ENCODE assay signal across 10 mouse cellular contexts in the genomic region with DNA sequence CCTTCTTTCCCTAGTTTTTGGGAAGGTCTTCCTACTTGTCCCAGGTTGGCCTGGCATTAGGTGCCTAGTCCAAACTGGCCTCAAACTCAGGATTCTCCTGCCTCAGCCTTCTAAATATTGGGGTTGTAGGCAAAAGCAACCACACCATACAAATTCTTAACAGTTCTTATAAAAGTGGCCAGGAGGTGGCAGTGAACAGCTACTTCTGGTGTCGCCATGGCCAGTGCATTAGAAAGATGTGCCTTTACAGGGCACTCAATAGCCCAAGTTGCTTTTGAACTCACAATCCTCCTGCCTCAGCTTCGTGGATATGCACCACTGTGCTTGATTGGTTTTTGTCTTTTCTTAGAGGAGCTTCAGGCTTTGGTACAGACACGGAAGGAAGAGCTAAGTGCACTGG. TPM values are rescaled to one million over a fixed set of nuclear protein-coding genes. Genes with fewer than 3 reads are reported as not detected.
DNase-seq lines count a peak whose midpoint lies in the region; ATAC-seq and TF ChIP-seq lines count a peak whose summit lies in the region.
"Had no signal": no experiment of that assay in that cellular context is flagged by ENCODE, and none has a peak within 500 bp of the region (broad histone marks: within the 10 kb centered on the region; RNA-seq: fewer than 3 reads in every experiment).

No protein-coding gene starts in this region.

- H3K36me3 ChIP-seq in liver, embryonic 14.5 days (replicated peaks; ENCODE audit: control insufficient read depth, insufficient read depth, low read depth): no peaks in the 10 kb centered on the region
- no peaks in the 10 kb centered on the region for H3K36me3 ChIP-seq in forebrain, embryonic 13.5 days (ENCODE audit: poor library complexity, severe bottlenecking)
- H3K36me3 ChIP-seq: neural tube, embryonic 13.5 days had no signal

- no peaks in the 10 kb centered on the region; the same call in 1 of the 2 replicates for H3K27me3 ChIP-seq in liver, embryonic 14.5 days (ENCODE audit: control insufficient read depth, insufficient read depth, low read length)
- H3K27me3 ChIP-seq in forebrain, embryonic 13.5 days: no peaks in the 10 kb centered on the region
- H3K27me3 ChIP-seq: neural tube, embryonic 13.5 days had no signal

- DNase-seq in cerebellum, postnatal 14 days: peak; percentile 38 to 47
- no peak for DNase-seq in cerebellum, postnatal 4 days (ENCODE audit: low spot score in 2 of 2)
- DNase-seq in liver, embryonic 14.5 days (ENCODE audit: low read depth in 3 of 3, low spot score in 3 of 3): no peak
- no peak for DNase-seq in liver
- DNase-seq in Muller cell, postnatal 12 days (ENCODE audit: inconsistent ontology term): peak; percentile 3
- DNase-seq in lung, postnatal 25 days (ENCODE audit: low spot score): peak; percentile 45
- no peak for DNase-seq in gastrocnemius, postnatal 4 days (ENCODE audit: low spot score in 2 of 2)

- TF ChIP-seq EP300 in liver, embryonic 14.5 days (IDR thresholded peaks at IDR 0.05; ENCODE audit: low read depth): no peak

- no peaks in the 10 kb centered on the region for H3K9me3 ChIP-seq in liver, embryonic 14.5 days (ENCODE audit: control insufficient read depth, low read length)
- H3K9me3 ChIP-seq in forebrain, embryonic 13.5 days (replicated peaks): no peaks in the 10 kb centered on the region
- H3K9me3 ChIP-seq: neural tube, embryonic 13.5 days had no signal

- no peak for ATAC-seq in liver, embryonic 14.5 days (ENCODE audit: insufficient read depth)
- no peak for ATAC-seq in forebrain, embryonic 13.5 days

- peak; percentile 49 for TF ChIP-seq CTCF in liver, embryonic 14.5 days (IDR thresholded peaks at IDR 0.05; ENCODE audit: low read depth)

- H3K4me1 ChIP-seq in liver, embryonic 14.5 days (replicated peaks; ENCODE audit: control insufficient read depth in 2 of 2, insufficient read depth in 2 of 2, low read length in 1 of 2): no peaks in the 10 kb centered on the region
- no peaks in the 10 kb centered on the region for H3K4me1 ChIP-seq in forebrain, embryonic 13.5 days

- H3K27ac ChIP-seq in liver, embryonic 14.5 days: no peak overlapping the region
- no peak overlapping the region for H3K27ac ChIP-seq in forebrain, embryonic 13.5 days
- H3K27ac ChIP-seq: neural tube, embryonic 13.5 days had no signal

- H3K9ac ChIP-seq in liver, embryonic 14.5 days (replicated peaks): no peak overlapping the region
- H3K9ac ChIP-seq in forebrain, embryonic 13.5 days: no peak overlapping the region
- H3K9ac ChIP-seq: neural tube, embryonic 13.5 days had no signal

- H3K4me2 ChIP-seq in liver, embryonic 14.5 days (ENCODE audit: low read depth): no peak overlapping the region
- no peak overlapping the region for H3K4me2 ChIP-seq in forebrain, embryonic 13.5 days
- H3K4me2 ChIP-seq: neural tube, embryonic 13.5 days had no signal

- H3K4me3 ChIP-seq in liver, embryonic 14.5 days (ENCODE audit: insufficient read depth in 1 of 2, low read depth in 2 of 2, low read length in 2 of 2): no peak overlapping the region
- no peak overlapping the region for H3K4me3 ChIP-seq in forebrain, embryonic 13.5 days
- H3K4me3 ChIP-seq: neural tube, embryonic 13.5 days had no signal

- WGBS in liver, embryonic 14.5 days (ENCODE audit: insufficient replicate concordance): 23% methylated on average over 3 of the region's 3 CpGs
- 30% methylated on average over 3 of the region's 3 CpGs for WGBS in forebrain, embryonic 13.5 days

RNA-seq across cellular contexts. Expression of a gene that starts 6.0 kb away (rescaled TPM):
- 1.5 and 2.2 TPM in 2 replicates for polyA plus RNA-seq in liver, embryonic 14.5 days (2012; rRNA removed)
- 2.8 and 2.9 TPM in 2 replicates for polyA plus RNA-seq in liver, embryonic 14.5 days (2014; fragmentation: Nextera tagmentation; extraction: Ambion mirVana)
- polyA plus RNA-seq in forebrain, embryonic 13.5 days (2015; fragmentation: Nextera tagmentation; extraction: Ambion mirVana): 32.3 and 38.1 TPM in 2 replicates
- 100 to 1,000 TPM; 125 to 128 TPM for total RNA-seq in gastrocnemius, postnatal 4 days (2021)

RNA-seq across cellular contexts. Expression of a gene that starts 12.5 kb away (rescaled TPM):
- not detected in 2 replicates for polyA plus RNA-seq in liver, embryonic 14.5 days (2012; rRNA removed)
- polyA plus RNA-seq in liver, embryonic 14.5 days (2014; fragmentation: Nextera tagmentation; extraction: Ambion mirVana): not detected in 2 replicates
- not detected in 2 replicates for polyA plus RNA-seq in forebrain, embryonic 13.5 days (2015; fragmentation: Nextera tagmentation; extraction: Ambion mirVana)
- not detected for total RNA-seq in gastrocnemius, postnatal 4 days (2021)
- total RNA-seq: left cerebral cortex, adult 18-20 months had no signal
- polyA plus RNA-seq: neural tube, embryonic 13.5 days had no signal

RNA-seq across cellular contexts. Expression of a gene that starts 21.9 kb away (rescaled TPM):
- polyA plus RNA-seq in liver, embryonic 14.5 days (2012; rRNA removed): 11.8 and 12.1 TPM in 2 replicates
- 14.4 and 17.8 TPM in 2 replicates for polyA plus RNA-seq in liver, embryonic 14.5 days (2014; fragmentation: Nextera tagmentation; extraction: Ambion mirVana)
- 1.3 and 2.1 TPM in 2 replicates for polyA plus RNA-seq in forebrain, embryonic 13.5 days (2015; fragmentation: Nextera tagmentation; extraction: Ambion mirVana)
- total RNA-seq in gastrocnemius, postnatal 4 days (2021): 1 to 10 TPM; 3.8 to 5.2 TPM

Comparison
In these comparisons a context has a peak if more than half of its experiments do, and no peak if none do; other contexts are left out.
1. DNase-seq: peak in cerebellum, postnatal 14 days (2 of 2), Muller cell, postnatal 12 days (single experiment) and lung, postnatal 25 days (single experiment); none in cerebellum, postnatal 4 days (0 of 2), liver, embryonic 14.5 days (0 of 3), liver (single experiment) and gastrocnemius, postnatal 4 days (0 of 2).